Mouse (Mus musculus) limb, embryonic 12.5 days (tissue): ENCODE results near the gene Il10. TPM values are rescaled to one million over a fixed set of nuclear protein-coding genes. Genes with fewer than 3 reads are reported as not detected.

Experiments
- ATAC-seq: fragments of 200-750 bp; cut with Nextera tagmentation; 2 replicates; pipeline ENCODE4 v1.8.0; 2017; ENCODE audit warnings: low read depth, moderate TSS enrichment; ENCODE audit not compliant: insufficient number of reproducible peaks, insufficient read depth, low FRiP score, low TSS enrichment
- H3K27ac ChIP-seq: fragments of 300-500 bp; sonication (generic); 2 replicates; pipeline ENCODE4 v1.5.1; 2016; ENCODE audit warnings: mild to moderate bottlenecking, moderate library complexity
- H3K27me3 ChIP-seq: fragments of 300-500 bp; sonication (generic); 2 replicates; pipeline ENCODE4 v1.6.1; 2016; ENCODE audit warnings: mild to moderate bottlenecking, moderate library complexity
- H3K36me3 ChIP-seq: fragments of 300-500 bp; sonication (generic); 2 replicates; pipeline ENCODE4 v1.6.1; 2016; ENCODE audit warnings: mild to moderate bottlenecking, moderate library complexity
- H3K4me1 ChIP-seq: fragments of 300-500 bp; sonication (generic); replicated peaks from 2 replicates; pipeline ENCODE4 v1.6.1; 2016
- H3K4me2 ChIP-seq: fragments of 300-500 bp; sonication (generic); 2 replicates; pipeline ENCODE4 v1.6.1; 2016; ENCODE audit warnings: mild to moderate bottlenecking, moderate library complexity
- H3K4me3 ChIP-seq: fragments of 300-500 bp; sonication (generic); replicated peaks from 2 replicates; pipeline ENCODE4 v1.5.1; 2016; ENCODE audit warnings: mild to moderate bottlenecking
- H3K9ac ChIP-seq: fragments of 300-500 bp; sonication (generic); replicated peaks from 2 replicates; pipeline ENCODE4 v1.6.1; 2016; ENCODE audit warnings: mild to moderate bottlenecking, moderate library complexity
- H3K9me3 ChIP-seq: fragments of 300-500 bp; sonication (generic); 2 replicates; pipeline ENCODE4 v1.6.1; 2016; ENCODE audit warnings: mild to moderate bottlenecking, moderate library complexity
- WGBS: fragments of 180-500 bp; shearing (Covaris S2); methylation state at CpG from one replicate; pipeline ENCODE4 v1.1.7; 2016; 5-methylcytosine and 5-hydroxymethylcytosine counted together
- polyA plus RNA-seq: library from polyadenylated mRNA; unstranded; fragments of >200 nt; fragmentation: Nextera tagmentation; extraction: Ambion mirVana; gene quantifications from 2 replicates; pipeline ENCODE4 v1.2.1, GENCODE M21; 2016

Gene Il10
- polyA plus RNA-seq, 1 experiment from 2014 or later = 0.15 TPM

DNA sequence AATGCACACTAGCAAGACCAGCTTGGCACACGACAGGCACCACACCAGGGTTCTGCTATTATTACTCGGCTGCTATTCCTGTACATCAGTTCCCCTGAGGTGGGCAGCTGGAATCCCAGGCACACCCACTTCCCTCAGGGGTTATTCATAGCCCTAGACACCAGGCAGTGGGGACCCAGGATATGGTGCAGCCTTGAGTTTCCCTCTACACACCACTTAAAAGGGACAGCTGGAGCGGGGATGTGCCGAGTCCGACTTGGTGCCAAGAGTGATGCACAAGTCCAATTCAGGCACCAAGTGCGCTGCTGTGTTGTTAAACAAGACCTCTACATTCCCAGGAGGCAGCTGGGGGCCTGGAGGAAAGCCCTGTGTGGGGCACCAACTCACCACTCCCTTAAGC, 43.2 kb downstream of the Il10 start:
- 86% methylated on average over 6 of the region's 6 CpGs for WGBS
- peaks cover 5% of the 10 kb centered on the region for H3K36me3 ChIP-seq
- peaks cover 42% of the 10 kb centered on the region for H3K4me1 ChIP-seq
- H3K27me3 ChIP-seq = no peaks in the 10 kb centered on the region
- H3K9me3 ChIP-seq = no peaks in the 10 kb centered on the region
- H3K4me2 ChIP-seq = no peak overlapping the region
- H3K4me3 ChIP-seq = no peak overlapping the region
- no peak overlapping the region; the same call in 1 of the 2 replicates for H3K27ac ChIP-seq
- ATAC-seq = no peak
- H3K9ac ChIP-seq = no peak overlapping the region

DNA sequence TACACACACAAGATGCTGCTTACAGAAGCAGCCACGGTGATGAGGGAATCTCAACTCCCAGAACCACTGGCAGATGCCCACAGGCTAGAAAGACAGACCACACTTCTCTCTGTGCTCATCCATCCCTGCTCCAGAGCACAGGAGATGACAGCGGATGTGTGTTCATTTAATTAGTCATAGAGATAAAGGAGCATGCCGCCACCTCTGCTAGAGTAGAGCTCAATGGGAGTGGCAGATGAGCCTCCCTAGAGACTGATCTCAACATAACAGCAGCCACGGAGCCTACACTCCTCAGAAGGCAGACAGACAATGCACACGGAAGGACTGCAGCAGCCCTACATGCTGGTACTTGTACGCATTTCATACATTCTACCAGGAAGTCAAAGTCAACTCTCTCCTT, 44.6 kb downstream of the Il10 start:
- ATAC-seq = no peak
- no peak overlapping the region for H3K27ac ChIP-seq

DNA sequence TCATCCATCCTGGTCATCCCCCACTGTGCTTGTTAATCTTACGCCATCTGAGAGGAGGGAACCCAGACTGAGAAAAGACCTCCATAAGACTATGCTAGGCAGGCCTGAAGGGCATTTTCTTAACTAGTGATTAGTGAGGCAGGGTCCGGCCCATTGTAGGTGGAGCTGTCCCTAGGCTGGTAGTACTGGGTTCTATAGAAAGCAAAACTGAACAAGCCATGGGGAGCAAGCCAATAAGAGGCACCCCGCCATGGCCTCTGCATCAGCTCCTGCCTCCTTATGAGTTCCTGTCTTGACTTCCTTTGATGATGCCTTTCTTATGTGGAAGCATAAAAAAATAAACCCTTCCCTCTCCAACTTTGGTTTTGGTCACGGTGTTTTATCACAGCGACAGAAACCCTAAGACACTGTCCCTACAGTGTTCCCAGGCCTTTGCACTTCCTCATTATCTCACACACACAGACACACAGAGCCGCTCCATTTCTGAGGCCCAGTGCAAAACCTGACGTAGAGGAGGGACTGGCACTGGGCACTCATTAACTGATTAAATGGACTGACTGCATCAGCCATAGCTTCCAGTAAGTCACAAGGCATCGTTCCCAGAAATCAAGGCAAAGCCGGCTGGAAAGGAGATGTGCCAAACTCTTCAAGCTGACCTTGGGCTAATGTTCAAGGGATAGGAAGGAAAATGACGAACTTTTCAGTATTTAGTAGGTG, 48.5 kb downstream of the Il10 start:
- H3K4me2 ChIP-seq = no peak overlapping the region
- H3K9me3 ChIP-seq = no peaks in the 10 kb centered on the region
- WGBS = 90% methylated on average over 10 of the region's 10 CpGs
- ATAC-seq = no peak
- peaks cover 10% of the 10 kb centered on the region; the same call in 1 of the 2 replicates for H3K36me3 ChIP-seq
- H3K4me1 ChIP-seq = peaks cover 26% of the 10 kb centered on the region
- H3K27ac ChIP-seq = no peak overlapping the region
- H3K27me3 ChIP-seq = no peaks in the 10 kb centered on the region
- H3K4me3 ChIP-seq = no peak overlapping the region
- H3K9ac ChIP-seq = no peak overlapping the region

More for the DNA sequence above, 44.6 kb downstream of the Il10 start:
- Histone ChIP-seq H3K9ac (no peak overlapping the region), H3K4me3 (no peak overlapping the region), H3K4me1 (peaks cover 33% of the 10 kb centered on the region), H3K9me3 (no peaks in the 10 kb centered on the region), H3K36me3 (peaks cover 10% of the 10 kb centered on the region; the same call in 1 of the 2 replicates), H3K27me3 (no peaks in the 10 kb centered on the region), H3K4me2 (no peak overlapping the region)
- WGBS = 76% methylated on average over 6 of the region's 6 CpGs

DNA sequence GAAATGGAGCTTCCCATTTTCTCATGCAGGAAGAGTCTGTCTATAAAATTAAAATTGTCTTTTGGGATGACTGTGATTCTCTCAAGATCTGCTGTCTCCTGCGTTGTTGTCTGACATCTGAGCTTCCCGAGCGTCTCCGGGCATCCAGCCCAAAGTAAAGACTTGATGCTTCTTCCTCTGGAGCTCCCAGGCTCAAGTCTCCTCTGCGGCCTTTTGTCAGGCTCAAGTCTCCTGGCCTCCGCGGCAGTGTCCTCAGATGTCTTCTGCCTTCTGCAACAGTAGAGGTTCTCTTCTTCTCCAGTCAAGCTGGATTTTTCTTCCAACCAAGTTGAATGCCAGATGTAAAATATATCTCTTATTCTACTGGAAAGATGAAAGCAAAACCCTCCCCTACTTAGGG, 49.4 kb downstream of the Il10 start:
- Histone ChIP-seq H3K4me2 (no peak overlapping the region), H3K27me3 (no peaks in the 10 kb centered on the region), H3K4me3 (no peak overlapping the region), H3K9me3 (no peaks in the 10 kb centered on the region), H3K9ac (no peak overlapping the region), H3K27ac (no peak overlapping the region), H3K4me1 (peaks cover 28% of the 10 kb centered on the region), H3K36me3 (peaks cover 10% of the 10 kb centered on the region; the same call in 1 of the 2 replicates)
- WGBS = 92% methylated on average over 7 of the region's 7 CpGs
- ATAC-seq = no peak

DNA sequence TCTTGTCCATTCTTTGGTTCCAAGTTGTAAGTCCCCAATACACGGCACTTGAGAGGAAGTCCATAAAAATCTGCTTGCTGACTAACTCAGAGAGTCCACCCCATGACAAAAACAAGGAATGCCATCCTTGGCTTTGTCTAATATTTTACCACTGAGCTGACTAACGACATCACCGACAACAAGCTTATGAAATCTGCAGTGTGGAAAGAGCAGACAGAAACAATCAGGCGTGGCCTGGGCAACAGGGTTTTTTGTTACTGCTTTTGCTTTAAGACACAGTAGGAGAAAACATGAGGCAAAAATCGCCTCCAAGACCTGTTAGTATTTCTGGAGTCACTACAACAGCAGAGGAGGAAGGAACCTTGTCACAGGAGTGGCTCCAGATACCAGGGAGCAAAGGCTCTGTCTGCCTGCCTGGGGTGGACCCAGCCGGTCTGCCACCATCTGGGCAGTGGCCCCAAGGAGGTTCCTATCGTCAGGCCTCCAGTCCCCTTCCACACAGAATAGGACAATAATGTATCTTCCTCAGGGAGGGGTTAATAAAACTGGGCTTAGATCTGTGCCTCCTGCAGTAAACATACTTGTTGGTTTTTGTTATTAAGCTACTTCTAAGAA, 52.8 kb downstream of the Il10 start:
- H3K4me1 ChIP-seq = peaks cover 39% of the 10 kb centered on the region
- WGBS = 88% methylated on average over 7 of the region's 7 CpGs
- no peak overlapping the region for H3K4me2 ChIP-seq

DNA sequence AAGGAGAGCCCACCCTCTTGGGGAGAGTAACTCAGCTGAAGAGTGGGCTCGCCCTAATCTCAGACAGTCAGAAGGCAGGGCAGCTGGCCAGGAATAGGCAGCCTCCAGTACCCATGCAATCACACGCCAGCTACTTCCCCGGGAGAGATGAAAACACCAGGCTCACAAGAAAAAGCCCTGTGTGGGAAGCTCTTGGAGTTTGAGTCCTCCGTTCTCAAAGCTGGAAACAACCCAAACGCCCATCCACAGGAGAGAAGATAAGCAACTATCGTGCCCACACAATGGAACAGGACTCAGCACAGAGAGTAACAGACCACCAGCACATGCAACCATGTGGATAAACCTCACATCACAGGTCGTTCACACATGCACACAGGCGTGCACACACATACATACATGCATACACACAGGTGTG, 54.9 kb downstream of the Il10 start:
- Histone ChIP-seq H3K36me3 (no peaks in the 10 kb centered on the region), H3K4me1 (peaks cover 57% of the 10 kb centered on the region), H3K9me3 (no peaks in the 10 kb centered on the region), H3K27ac (no peak overlapping the region), H3K27me3 (no peaks in the 10 kb centered on the region), H3K9ac (no peak overlapping the region), H3K4me2 (no peak overlapping the region), H3K4me3 (no peak overlapping the region)
- WGBS = 91% methylated on average over 8 of the region's 8 CpGs
- ATAC-seq = no peak

More for the DNA sequence above, 52.8 kb downstream of the Il10 start:
- Histone ChIP-seq H3K9ac (no peak overlapping the region), H3K36me3 (peaks cover 10% of the 10 kb centered on the region; the same call in 1 of the 2 replicates), H3K27me3 (no peaks in the 10 kb centered on the region), H3K27ac (no peak overlapping the region), H3K9me3 (no peaks in the 10 kb centered on the region), H3K4me3 (no peak overlapping the region)
- ATAC-seq = no peak

Other genes starting within 250 kb of the Il10 start
- not detected in 2 replicates for gene Fcamr, start 218.9 kb upstream of the Il10 start, polyA plus RNA-seq
- not detected in 2 replicates for gene Pigr, start 193.2 kb upstream of the Il10 start, polyA plus RNA-seq
- gene Fcmr, start 154.2 kb upstream of the Il10 start, polyA plus RNA-seq = not detected in 2 replicates
- not detected in 2 replicates for gene Il24, start 132.4 kb upstream of the Il10 start, polyA plus RNA-seq
- gene Il20, start 108.4 kb upstream of the Il10 start, polyA plus RNA-seq = not detected in 2 replicates
- not detected in 2 replicates for gene Il19, start 79.7 kb upstream of the Il10 start, polyA plus RNA-seq
- gene Mapkapk2, start 78.0 kb downstream of the Il10 start, polyA plus RNA-seq = 56.3 and 58.9 TPM in 2 replicates
- 3.9 and 5.5 TPM in 2 replicates for gene Dyrk3, start 118.5 kb downstream of the Il10 start, polyA plus RNA-seq
- 66.1 and 68.8 TPM in 2 replicates for gene Eif2d, start 133.3 kb downstream of the Il10 start, polyA plus RNA-seq
- gene Rassf5, start 225.4 kb downstream of the Il10 start, polyA plus RNA-seq = 1.3 and 1.5 TPM in 2 replicates